Mouse (Mus musculus) heart, postnatal 0 days (tissue): ENCODE results near the gene Cpa4. TPM values are rescaled to one million over a fixed set of nuclear protein-coding genes. Genes with fewer than 3 reads are reported as not detected.

ENCODE experiments used
- ATAC-seq: fragments of 200-750 bp; cut with Nextera tagmentation; 2 replicates; pipeline ENCODE4 v1.8.0; 2017; ENCODE audit warnings: low read depth, moderate number of reproducible peaks, moderate library complexity; ENCODE audit not compliant: insufficient read depth
- DNase-seq: peaks from one replicate; pipeline ENCODE4 v3.0.0-alpha.2; 2016; ENCODE audit warnings: low spot score
- H3K27ac ChIP-seq: fragments of 300-500 bp; sonication (generic); 2 replicates; pipeline ENCODE4 v1.5.1; 2014; ENCODE audit warnings: low read depth, mild to moderate bottlenecking
- H3K27me3 ChIP-seq: fragments of 300-500 bp; sonication (generic); 2 replicates; pipeline ENCODE4 v1.6.1; 2014; ENCODE audit warnings: low read length, mixed read lengths; ENCODE audit not compliant: control insufficient read depth, insufficient read depth
- H3K36me3 ChIP-seq: fragments of 300-500 bp; sonication (generic); replicated peaks from 2 replicates; pipeline ENCODE4 v1.6.1; 2014; ENCODE audit warnings: low read length, mixed read lengths; ENCODE audit not compliant: control insufficient read depth, insufficient read depth
- H3K4me1 ChIP-seq: fragments of 300-500 bp; sonication (generic); 2 replicates; pipeline ENCODE4 v1.6.1; 2014; ENCODE audit warnings: antibody characterized with exemption; ENCODE audit not compliant: control insufficient read depth, insufficient read depth
- H3K4me2 ChIP-seq: fragments of 300-500 bp; sonication (generic); 2 replicates; pipeline ENCODE4 v1.6.1; 2014; ENCODE audit warnings: low read depth, mild to moderate bottlenecking, low read length, moderate library complexity
- H3K4me3 ChIP-seq: fragments of 300-500 bp; sonication (generic); 2 replicates; pipeline ENCODE4 v1.5.1; 2014; ENCODE audit warnings: low read depth, low read length
- H3K9ac ChIP-seq: fragments of 300-500 bp; sonication (generic); replicated peaks from 2 replicates; pipeline ENCODE4 v1.6.1; 2014; ENCODE audit warnings: low read depth, low read length, mixed read lengths
- H3K9me3 ChIP-seq: fragments of 300-500 bp; sonication (generic); replicated peaks from 2 replicates; pipeline ENCODE4 v1.6.1; 2016; ENCODE audit warnings: low read length; ENCODE audit not compliant: control insufficient read depth
- CTCF ChIP-seq: IDR thresholded peaks from 2 replicates; pipeline ENCODE4 v1.5.1; 2016; ENCODE audit warnings: antibody characterized with exemption, control low read depth, low read depth
- EP300 ChIP-seq: IDR thresholded peaks from 2 replicates; pipeline ENCODE4 v1.6.1; 2016; ENCODE audit warnings: antibody characterized with exemption, low read depth
- WGBS: fragments of 180-500 bp; shearing (Covaris S2); extraction: QIAGEN DNeasy Blood & Tissue Kit; methylation state at CpG from one replicate; pipeline ENCODE4 v1.1.7; 2014; 5-methylcytosine and 5-hydroxymethylcytosine counted together
- polyA plus RNA-seq: library from polyadenylated mRNA; unstranded; fragments of >200 nt; fragmentation: Nextera tagmentation; extraction: Ambion mirVana; gene quantifications from 2 replicates; pipeline ENCODE4 v1.2.1, GENCODE M21; 2015
- total RNA-seq: library from RNA; depleted of rRNA; stranded (reverse); fragments of >200 nt; gene quantifications from 2 replicates; pipeline ENCODE4 v1.2.3, GENCODE M21; 2014; ENCODE audit warnings: low replicate concordance

The Cpa4 gene
- total and polyA plus RNA-seq, 2 experiments from 2014 or later: 0.23 to 0.46 TPM

- 66% methylated on average over 6 of the region's 6 CpGs for WGBS
- Histone ChIP-seq H3K4me3 (no peak overlapping the region), H3K4me1 (peaks cover 50% of the 10 kb centered on the region), H3K27me3 (no peaks in the 10 kb centered on the region), H3K9me3 (no peaks in the 10 kb centered on the region), H3K27ac (peak overlapping the region; percentile 76), H3K4me2 (no peak overlapping the region), H3K9ac (no peak overlapping the region), H3K36me3 (no peaks in the 10 kb centered on the region)
- DNase-seq (peak; percentile 55), ATAC-seq (no peak)
- TF ChIP-seq EP300 (no peak), CTCF (no peak)
These were observed 52.8 kb downstream of the Cpa4 start for GRCm38 (mm10) chr6:30620994-30621393.

DNA sequence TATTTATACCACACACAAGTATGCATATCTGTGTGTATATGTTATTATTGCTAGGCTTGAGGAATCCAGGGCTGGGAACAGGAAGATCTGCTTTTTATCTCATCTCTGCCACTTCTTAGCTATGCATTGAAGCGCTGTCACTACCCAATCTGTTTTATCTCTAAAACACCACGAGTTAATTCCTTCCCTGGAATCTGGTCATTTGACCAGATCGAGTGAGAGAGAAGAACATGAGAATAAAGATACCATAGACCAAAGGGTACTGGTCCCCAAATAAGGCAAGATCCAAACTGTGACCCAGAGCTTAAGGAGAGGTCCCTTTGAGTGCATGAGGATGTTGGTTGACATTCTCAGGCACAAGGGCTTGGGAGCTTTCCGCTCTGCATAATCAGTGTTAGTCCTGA is 53.8 kb downstream of the Cpa4 start:
- Histone ChIP-seq H3K27me3 (no peaks in the 10 kb centered on the region), H3K9ac (no peak overlapping the region), H3K4me2 (no peak overlapping the region), H3K4me1 (peaks cover 42% of the 10 kb centered on the region), H3K27ac (peak overlapping the region; percentile 76), H3K4me3 (no peak overlapping the region), H3K36me3 (no peaks in the 10 kb centered on the region), H3K9me3 (no peaks in the 10 kb centered on the region)
- ATAC-seq (peak; percentile 73), DNase-seq (peak; percentile 72)
- WGBS: 11% methylated on average over 4 of the region's 4 CpGs
- TF ChIP-seq EP300 (peak; percentile 86), CTCF (no peak)

DNA sequence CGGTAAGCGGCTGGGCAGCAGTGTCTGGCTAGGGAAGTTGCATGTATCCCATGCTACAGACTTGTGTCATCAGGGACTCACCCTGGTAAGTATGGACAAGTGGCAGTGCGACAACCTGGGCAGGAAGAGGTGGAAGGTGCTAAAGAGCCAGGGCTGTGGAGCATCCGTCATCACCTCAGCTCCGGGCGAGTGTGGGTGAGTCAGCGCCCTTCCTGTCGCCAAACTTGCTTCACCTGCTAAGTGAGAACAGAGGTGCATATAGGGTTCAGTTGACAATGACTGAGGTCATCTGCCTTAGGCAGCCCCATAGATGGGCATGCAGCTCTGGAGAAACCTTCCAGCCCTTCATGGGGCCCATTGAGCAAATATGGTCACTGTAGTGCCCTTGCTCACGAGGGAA is 56.6 kb downstream of the Cpa4 start:
- Histone ChIP-seq H3K4me3 (no peak overlapping the region), H3K9ac (no peak overlapping the region), H3K4me1 (peaks cover 28% of the 10 kb centered on the region), H3K36me3 (no peaks in the 10 kb centered on the region), H3K27me3 (no peaks in the 10 kb centered on the region), H3K27ac (no peak overlapping the region), H3K4me2 (no peak overlapping the region), H3K9me3 (no peaks in the 10 kb centered on the region)
- ATAC-seq (peak; percentile 47), DNase-seq (peak; percentile 39)
- no peak; the same call in 1 of the 2 replicates for TF ChIP-seq EP300
- TF ChIP-seq CTCF: no peak
- 49% methylated on average over 9 of the region's 9 CpGs for WGBS

GRCm38 (mm10) chr6:30628152-30628551 is 60.0 kb downstream of the Cpa4 start:
- Histone ChIP-seq H3K9ac (no peak overlapping the region), H3K4me3 (no peak overlapping the region), H3K36me3 (no peaks in the 10 kb centered on the region), H3K4me1 (0 out of 2 replicates have a peak, but pooled peaks cover 7% of the 10 kb centered on the region), H3K9me3 (no peaks in the 10 kb centered on the region), H3K27ac (no peak overlapping the region), H3K27me3 (no peaks in the 10 kb centered on the region), H3K4me2 (no peak overlapping the region)
- WGBS: 67% methylated on average over 6 of the region's 6 CpGs
- no peak for ATAC-seq
- TF ChIP-seq EP300: no peak
- TF ChIP-seq CTCF: no peak
- no peak for DNase-seq

DNA sequence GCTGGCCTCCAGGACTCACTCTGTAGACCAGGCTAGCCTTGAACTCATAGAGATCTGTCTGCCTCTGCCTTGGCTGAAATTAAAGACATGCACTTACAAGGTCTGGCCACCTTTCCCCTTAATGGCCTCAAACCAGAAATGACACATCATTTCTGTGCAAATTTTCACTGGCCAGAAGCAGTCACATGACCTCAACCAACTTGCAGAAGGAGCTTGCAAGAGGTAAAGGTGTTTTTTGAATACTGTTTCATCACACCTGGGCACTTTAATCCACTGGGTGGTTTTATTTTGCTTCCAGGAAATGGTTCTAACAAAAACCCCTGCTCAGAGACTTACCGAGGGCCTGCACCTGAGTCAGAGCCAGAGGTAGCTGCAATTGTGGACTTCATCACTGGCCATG is 61.8 kb downstream of the Cpa4 start:
- Histone ChIP-seq H3K9me3 (no peaks in the 10 kb centered on the region), H3K4me3 (no peak overlapping the region), H3K27ac (no peak overlapping the region), H3K4me2 (no peak overlapping the region), H3K27me3 (no peaks in the 10 kb centered on the region), H3K36me3 (no peaks in the 10 kb centered on the region), H3K4me1 (0 out of 2 replicates have a peak, but pooled peaks cover 2% of the 10 kb centered on the region), H3K9ac (no peak overlapping the region)
- ATAC-seq (no peak), DNase-seq (no peak)
- 81% methylated on average over 1 of the region's 1 CpGs for WGBS
- no peak for TF ChIP-seq EP300
- TF ChIP-seq CTCF: no peak

DNA sequence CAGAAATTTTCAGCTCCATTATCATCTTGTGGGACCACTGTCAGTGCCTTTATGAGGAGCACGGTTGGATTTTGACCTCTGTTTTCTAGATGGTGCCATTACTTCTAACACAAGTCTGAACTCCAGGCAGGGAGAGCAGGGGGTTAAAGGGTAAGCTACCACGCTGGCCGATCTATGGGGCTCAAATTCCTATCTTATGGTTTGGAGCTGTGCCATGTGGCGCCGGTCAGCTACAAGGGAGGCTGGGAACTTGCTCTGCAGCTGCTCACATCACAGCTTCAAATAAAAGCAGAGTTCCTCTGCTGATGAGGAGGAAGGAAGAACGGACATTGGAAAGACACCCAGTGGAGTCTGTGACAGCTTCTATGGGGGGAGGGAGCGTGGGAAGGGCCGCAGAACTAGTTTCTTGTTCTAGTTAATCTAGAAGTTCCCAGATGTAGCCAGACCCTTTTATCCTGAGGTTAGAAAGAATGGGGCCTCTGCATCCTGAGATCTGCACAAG is 67.2 kb downstream of the Cpa4 start:
- Histone ChIP-seq H3K4me1 (0 out of 2 replicates have a peak, but pooled peaks cover 10% of the 10 kb centered on the region), H3K27me3 (no peaks in the 10 kb centered on the region), H3K36me3 (no peaks in the 10 kb centered on the region), H3K4me3 (no peak overlapping the region), H3K27ac (no peak overlapping the region), H3K4me2 (no peak overlapping the region), H3K9ac (no peak overlapping the region), H3K9me3 (no peaks in the 10 kb centered on the region)
- WGBS: 26% methylated on average over 8 of the region's 8 CpGs
- no peak for DNase-seq
- no peak for TF ChIP-seq EP300
- ATAC-seq: no peak
